Mouse (Mus musculus) MEL (cell line): ENCODE measurements around the gene Fzd7. TPM values are rescaled to one million over a fixed set of nuclear protein-coding genes. Genes with fewer than 3 reads are reported as not detected.
A peak's percentile ranks its signal among the peaks of the same experiment; 100 is the strongest.

ENCODE experiments used
- DNase-seq: peaks from one replicate; pipeline ENCODE4 v3.0.0; 2011; ENCODE audit warnings: low read depth, low spot score
- H3K27ac ChIP-seq: 2 replicates; pipeline ENCODE4 v1.5.1; 2012; ENCODE audit warnings: low read depth, mild to moderate bottlenecking, control low read depth, low read length, moderate library complexity; ENCODE audit not compliant: control insufficient read depth
- H3K27me3 ChIP-seq, 2 experiments: fragments of 150-350 bp in 1 of 2; sonication (generic) in 1 of 2; 2 replicates each; pipeline ENCODE4 v1.6.1; 2012; ENCODE audit warnings: low read length in 2 of 2, mild to moderate bottlenecking in 2 of 2, improper control_type of control experiment in 1 of 2, moderate library complexity in 1 of 2; ENCODE audit not compliant: insufficient read depth in 2 of 2, control insufficient read depth in 1 of 2
- H3K36me3 ChIP-seq, 2 experiments: 2 replicates each; pipeline ENCODE4 v1.6.1; 2012 to 2014; ENCODE audit warnings: low read length in 2 of 2, improper control_type of control experiment in 1 of 2, inconsistent platforms in 1 of 2, mild to moderate bottlenecking in 1 of 2; ENCODE audit not compliant: insufficient read depth in 2 of 2, control insufficient read depth in 1 of 2
- H3K4me1 ChIP-seq, 2 experiments: fragments of 150-350 bp in 1 of 2; sonication (generic) in 1 of 2; 2 replicates each; pipeline ENCODE4 v1.6.1; 2012; ENCODE audit warnings: low read length in 2 of 2, improper control_type of control experiment in 1 of 2, mild to moderate bottlenecking in 1 of 2; ENCODE audit not compliant: insufficient read depth in 2 of 2, control insufficient read depth in 1 of 2
- H3K4me3 ChIP-seq, 2 experiments: fragments of 150-350 bp in 1 of 2; sonication (generic) in 1 of 2; 2 replicates each; pipeline ENCODE4 v1.5.1; 2012; ENCODE audit warnings: low read depth in 2 of 2, low read length in 2 of 2, mild to moderate bottlenecking in 2 of 2, moderate library complexity in 2 of 2, control low read depth in 1 of 2, improper control_type of control experiment in 1 of 2; ENCODE audit not compliant: control insufficient read depth in 1 of 2, insufficient read depth in 1 of 2
- H3K79me2 ChIP-seq: 2 replicates; pipeline ENCODE4 v1.6.1; 2012; ENCODE audit warnings: mild to moderate bottlenecking, low read length, moderate library complexity; ENCODE audit not compliant: control insufficient read depth, poor library complexity, insufficient read depth
- H3K9ac ChIP-seq: 2 replicates; pipeline ENCODE4 v1.6.1; 2012; ENCODE audit warnings: low read depth, mild to moderate bottlenecking, control low read depth, low read length, moderate library complexity; ENCODE audit not compliant: control insufficient read depth, poor library complexity, severe bottlenecking
- H3K9me3 ChIP-seq: fragments of 150-350 bp; sonication (generic); replicated peaks from 2 replicates; pipeline ENCODE4 v1.6.1; 2012; ENCODE audit warnings: mild to moderate bottlenecking, low read length, improper control_type of control experiment, moderate library complexity; ENCODE audit not compliant: insufficient read depth
- BHLHE40 ChIP-seq: IDR thresholded peaks from 2 replicates; pipeline ENCODE4 v1.6.1; 2012; ENCODE audit warnings: low read depth, mild to moderate bottlenecking, inconsistent platforms, low read length, improper control_type of control experiment, borderline replicate concordance
- CHD2 ChIP-seq: IDR thresholded peaks from 2 replicates; pipeline ENCODE4 v1.6.1; 2011; ENCODE audit warnings: low read length, improper control_type of control experiment
- ELF1 ChIP-seq: IDR thresholded peaks from 2 replicates; pipeline ENCODE4 v1.6.1; 2014; ENCODE audit warnings: low read depth, mild to moderate bottlenecking, inconsistent platforms, low read length, improper control_type of control experiment, moderate library complexity
- EP300 ChIP-seq, 2 experiments: IDR thresholded peaks; 2 replicates each; pipeline ENCODE4 v1.6.1; 2011; ENCODE audit warnings: improper control_type of control experiment in 2 of 2, low read length in 2 of 2, low read depth in 1 of 2, mild to moderate bottlenecking in 1 of 2
- ETS1 ChIP-seq: IDR thresholded peaks from 2 replicates; pipeline ENCODE4 v1.6.1; 2012; ENCODE audit warnings: low read depth, mild to moderate bottlenecking, inconsistent platforms, low read length, improper control_type of control experiment, moderate library complexity
- GATA1 ChIP-seq: IDR thresholded peaks from 2 replicates; pipeline ENCODE4 v1.6.1; 2011; ENCODE audit warnings: low read depth, low read length, improper control_type of control experiment
- KAT2A ChIP-seq: conservative IDR thresholded peaks from 2 replicates; pipeline ENCODE4 v1.6.1; 2012; ENCODE audit warnings: low read depth, low read length, improper control_type of control experiment, inconsistent platforms
- MAFK ChIP-seq: IDR thresholded peaks from 2 replicates; pipeline ENCODE4 v1.6.1; 2011; ENCODE audit warnings: low read depth, mild to moderate bottlenecking, low read length, improper control_type of control experiment, borderline replicate concordance
- MEF2A ChIP-seq: IDR thresholded peaks from 2 replicates; pipeline ENCODE4 v1.6.1; 2014; ENCODE audit warnings: low read depth, mild to moderate bottlenecking, inconsistent platforms, low read length, improper control_type of control experiment; ENCODE audit not compliant: poor library complexity, insufficient replicate concordance, severe bottlenecking; ENCODE audit errors: extremely low read depth
- MYB ChIP-seq: IDR thresholded peaks from 2 replicates; pipeline ENCODE4 v1.6.1; 2011; ENCODE audit warnings: mild to moderate bottlenecking, low read depth, low read length, improper control_type of control experiment
- POLR2AphosphoS2 ChIP-seq: IDR thresholded peaks from 2 replicates; pipeline ENCODE4 v1.6.1; 2011; ENCODE audit warnings: low read length, improper control_type of control experiment
- RCOR1 ChIP-seq: IDR thresholded peaks from 2 replicates; pipeline ENCODE4 v1.6.1; 2012; ENCODE audit warnings: low read depth, mild to moderate bottlenecking, inconsistent platforms, low read length, improper control_type of control experiment
- TAL1 ChIP-seq: IDR thresholded peaks from 2 replicates; pipeline ENCODE4 v1.6.1; 2012; ENCODE audit warnings: mild to moderate bottlenecking, inconsistent platforms, low read length, moderate library complexity, mixed read lengths
- TBP ChIP-seq: IDR thresholded peaks from 2 replicates; pipeline ENCODE4 v1.8.0; 2011; ENCODE audit warnings: low read depth, low read length, improper control_type of control experiment
- TCF12 ChIP-seq: IDR thresholded peaks from 2 replicates; pipeline ENCODE4 v1.6.1; 2014; ENCODE audit warnings: low read depth, mild to moderate bottlenecking, inconsistent platforms, low read length, improper control_type of control experiment, moderate library complexity
- USF1 ChIP-seq: IDR thresholded peaks from 2 replicates; pipeline ENCODE4 v1.6.1; 2014; ENCODE audit warnings: low read depth, mild to moderate bottlenecking, inconsistent platforms, low read length, improper control_type of control experiment, moderate library complexity
- ZMIZ1 ChIP-seq: IDR thresholded peaks from 2 replicates; pipeline ENCODE4 v1.6.1; 2012; ENCODE audit warnings: low read depth, mild to moderate bottlenecking, inconsistent platforms, low read length, improper control_type of control experiment, moderate library complexity
- ZNF384 ChIP-seq: IDR thresholded peaks from 2 replicates; pipeline ENCODE4 v1.6.1; 2012; ENCODE audit warnings: low read depth, mild to moderate bottlenecking, inconsistent platforms, low read length, improper control_type of control experiment
- polyA plus RNA-seq, 2 experiments: library from polyadenylated mRNA; stranded (reverse) in 1 of 2; unstranded in 1 of 2; fragments of >175 nt in 1 of 2; fragments of >200 nt in 1 of 2; gene quantifications; 2 replicates each; pipeline versions ENCODE4 v1.2.1 to v1.2.4; 2012; ENCODE audit warnings: low replicate concordance in 2 of 2, low read depth in 1 of 2; ENCODE audit not compliant: insufficient read length in 2 of 2, insufficient read depth in 1 of 2, missing spikeins in 1 of 2
- total RNA-seq: library from RNA; depleted of rRNA; stranded (reverse); fragments of 300-350 nt; gene quantifications from 2 replicates; pipeline ENCODE4 v1.2.3, GENCODE M21; 2012

The Fzd7 gene
- total and polyA plus RNA-seq, 3 experiments: 18.5 to 24.7 TPM; not detected in 1

DNA sequence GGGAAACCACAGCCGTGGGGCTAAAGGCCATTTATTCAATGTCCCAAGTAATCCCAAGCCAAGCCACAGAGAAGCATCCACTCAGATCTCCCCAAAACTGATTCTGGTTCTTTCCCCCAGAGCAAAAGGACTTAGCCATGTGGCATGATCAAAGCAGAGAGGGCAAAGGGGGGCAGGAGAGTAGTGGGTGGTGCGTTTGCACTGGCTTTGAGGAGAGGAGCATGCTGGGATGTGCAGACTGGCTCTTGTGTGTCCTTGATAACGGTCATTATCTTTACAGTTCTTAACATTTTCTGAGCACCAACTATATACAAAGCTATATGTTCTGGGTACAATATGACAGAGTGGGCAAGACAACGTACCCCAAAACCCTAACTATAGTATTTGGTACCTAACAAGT lies 10.2 kb downstream of the Fzd7 start (continued):
- no peak for TF ChIP-seq POLR2AphosphoS2
- TF ChIP-seq RCOR1: no peak
- TF ChIP-seq, all 39 proteins: peak for 12

DNA sequence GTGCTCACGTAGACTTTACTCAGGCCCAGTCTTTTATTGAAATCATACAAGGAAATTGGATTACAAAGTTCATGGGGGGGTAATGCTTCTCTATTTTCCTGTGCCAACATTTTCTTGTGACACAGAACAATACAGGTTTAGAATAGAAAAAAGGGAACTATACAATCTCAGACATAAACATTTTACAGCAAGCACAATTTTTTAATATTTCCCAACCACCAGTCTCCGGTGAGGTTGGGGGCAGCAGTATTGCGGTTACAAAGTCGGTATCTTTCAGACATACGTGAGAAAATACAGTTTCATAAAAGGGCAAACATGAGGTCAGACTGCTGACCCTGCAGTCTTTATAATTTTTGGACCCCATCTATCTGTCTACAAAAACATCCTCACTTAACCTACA lies 13.7 kb downstream of the Fzd7 start:
- TF ChIP-seq CHD2: no peak
- TF ChIP-seq TAL1: peak; percentile 15; the same call in 1 of the 2 replicates
- peak; percentile 63; the same call in 1 of the 2 replicates for TF ChIP-seq MYB
- TF ChIP-seq MEF2A: 0 out of 2 replicates have a peak, but pooled peaks have one; percentile 31
- peak; percentile 70 for TF ChIP-seq RCOR1
- no peak for TF ChIP-seq ELF1
- peak; percentile 90 for TF ChIP-seq ETS1
- TF ChIP-seq TBP: 0 out of 2 replicates have a peak, but pooled peaks have one; percentile 38
- no peak for TF ChIP-seq KAT2A
- TF ChIP-seq TCF12: peak; percentile 60
- TF ChIP-seq GATA1: peak; percentile 46; the same call in 1 of the 2 replicates
- 0 out of 2 replicates have a peak, but pooled peaks have one; percentile 5 for TF ChIP-seq USF1
- peak; percentile 45; the same call in 1 of the 2 replicates for TF ChIP-seq BHLHE40
- no peak for TF ChIP-seq ZMIZ1
- TF ChIP-seq MAFK: peak; percentile 77
- peak; percentile 75 to 77 for TF ChIP-seq EP300 (IDR thresholded peaks at IDR 0.05; ENCODE audit: low read depth in 1 of 2, low read length in 2 of 2)
- peak; percentile 54 for TF ChIP-seq ZNF384
- peak overlapping the region; percentile 74 for H3K27ac ChIP-seq
- H3K36me3 ChIP-seq: peaks cover 0 to 66% of the 10 kb centered on the region in 2 experiments; a peak in 2 of 4 replicates
- H3K9ac ChIP-seq: peak overlapping the region; percentile 23; the same call in 1 of the 2 replicates
- no peaks in the 10 kb centered on the region for H3K9me3 ChIP-seq
- H3K4me1 ChIP-seq: peaks cover 51 to 67% of the 10 kb centered on the region in 2 experiments
- H3K79me2 ChIP-seq: no peaks in the 10 kb centered on the region; the same call in 1 of the 2 replicates
- peak overlapping the region in 1 of 2 experiments; percentile 35; a peak in 1 of 4 replicates for H3K4me3 ChIP-seq
- peak; percentile 70 for DNase-seq
- no peaks in the 10 kb centered on the region for H3K27me3 ChIP-seq
